Mouse (Mus musculus) cortical plate, adult 2 months (tissue): ENCODE results near the gene Tmco4.

Experiments
- CTCF ChIP-seq: fragments of 200-500 bp; IDR thresholded peaks from 2 replicates; pipeline ENCODE4 v1.5.1; 2011; ENCODE audit warnings: mild to moderate bottlenecking, control low read depth, low read length; ENCODE audit not compliant: insufficient read depth; ENCODE audit errors: extremely low read depth
- POLR2A ChIP-seq: fragments of 200-500 bp; IDR thresholded peaks from 2 replicates; pipeline ENCODE4 v1.6.1; 2011; ENCODE audit warnings: mild to moderate bottlenecking, low read length, control low read depth; ENCODE audit not compliant: insufficient read depth; ENCODE audit errors: extremely low read depth

GRCm38 (mm10) chr4:138958612-138959011 lies 14.1 kb upstream of the Tmco4 start:
- TF ChIP-seq POLR2A (no peak), CTCF (no peak)
